Mouse (Mus musculus): Measurements from ENCODE around the gene Cdc42bpb. TPM values are rescaled to one million over a fixed set of nuclear protein-coding genes. Genes with fewer than 3 reads are reported as not detected.

The Cdc42bpb gene
- total and polyA plus RNA-seq, 3 experiments: 16.7 to 29.7 (median 25.4) TPM

DNA sequence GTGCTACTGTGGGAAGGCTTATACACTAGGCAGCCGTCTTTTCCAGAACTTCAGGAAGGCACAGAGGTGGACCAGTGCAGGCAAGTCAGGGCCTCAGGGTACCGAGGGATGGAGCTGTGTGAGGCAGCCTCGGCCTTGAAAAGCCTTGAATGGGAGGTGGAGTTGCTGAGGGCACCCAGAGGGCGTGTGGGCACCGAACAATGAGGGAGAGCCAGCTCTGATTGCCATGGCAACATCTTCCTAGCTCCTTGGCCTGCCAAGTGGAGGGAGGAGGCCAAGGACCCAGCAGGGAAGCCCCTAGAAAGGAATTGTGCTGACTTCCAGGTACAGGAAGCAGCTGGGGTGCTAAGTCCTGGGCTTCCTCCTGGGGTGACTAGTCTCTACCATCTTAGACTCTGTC lies 32.1 kb upstream of the Cdc42bpb start:
- Histone ChIP-seq H3K4me1 (ENCODE audit: control insufficient read depth in 1 of 2, insufficient read depth in 2 of 2) (peaks cover 0 to 8% of the 10 kb centered on the region in 2 experiments; a peak in 2 of 4 replicates), H3K79me2 (replicated peaks; ENCODE audit: control insufficient read depth, extremely low read depth, insufficient read depth, poor library complexity, severe bottlenecking) (no peaks in the 10 kb centered on the region), H3K4me2 (ENCODE audit: insufficient read depth, low read depth, poor library complexity, severe bottlenecking) (no peak overlapping the region), H3K9ac (ENCODE audit: insufficient read depth, low read depth) (no peak overlapping the region), H3K4me3 (replicated peaks in 1 of 3; ENCODE audit: low read depth in 2 of 3, low read length in 2 of 3, poor library complexity in 1 of 3) (no peak overlapping the region), H3K27me3 (replicated peaks) (peaks cover 38% of the 10 kb centered on the region), H3K27ac (ENCODE audit: insufficient read depth, low read depth) (no peak overlapping the region), H3K36me3 (replicated peaks in 1 of 2; ENCODE audit: control insufficient read depth in 1 of 2, insufficient read depth in 1 of 2, low read length in 1 of 2) (no peaks in the 10 kb centered on the region), H3K9me3 (replicated peaks; ENCODE audit: low read length) (no peaks in the 10 kb centered on the region)
- dilution Hi-C loops (cut with MboI; ENCODE audit: extremely low pct_ligation_motif_present, extremely low pct_unique_long_range_greater_than_20kb, low sequenced_read_pairs) (no loop called here), in situ Hi-C loops (cut with MboI; ENCODE audit: low pct_ligation_motif_present, low pct_unique_long_range_greater_than_20kb, low sequenced_read_pairs) (no loop called here)
- DNase-seq (ENCODE audit: extremely low read depth): no peak
- TF ChIP-seq E2F4 (IDR thresholded peaks at IDR 0.05; ENCODE audit: insufficient replicate concordance, low read depth, low read length): no peak
- TF ChIP-seq IRF4 (IDR thresholded peaks at IDR 0.05; ENCODE audit: low read depth, low read length): no peak
- no peak for TF ChIP-seq MEF2A (IDR thresholded peaks at IDR 0.05; ENCODE audit: borderline replicate concordance, low read depth, low read length)
- no peak for TF ChIP-seq USF2 (conservative IDR thresholded peaks at IDR 0.05; ENCODE audit: low read depth, low read length)
- TF ChIP-seq ELF1 (IDR thresholded peaks at IDR 0.05; ENCODE audit: low read depth, low read length): no peak
- TF ChIP-seq RCOR1 (conservative IDR thresholded peaks at IDR 0.05; ENCODE audit: low read depth, low read length): no peak
- TF ChIP-seq MXI1 (IDR thresholded peaks at IDR 0.05; ENCODE audit: low read depth, low read length): no peak
- TF ChIP-seq JUND (conservative IDR thresholded peaks at IDR 0.05; ENCODE audit: low read depth, low read length): no peak
- TF ChIP-seq CHD1 (IDR thresholded peaks at IDR 0.05; ENCODE audit: low read depth, low read length): no peak
- no peak for TF ChIP-seq RAD21 (IDR thresholded peaks at IDR 0.05; ENCODE audit: low read depth, low read length)

DNA sequence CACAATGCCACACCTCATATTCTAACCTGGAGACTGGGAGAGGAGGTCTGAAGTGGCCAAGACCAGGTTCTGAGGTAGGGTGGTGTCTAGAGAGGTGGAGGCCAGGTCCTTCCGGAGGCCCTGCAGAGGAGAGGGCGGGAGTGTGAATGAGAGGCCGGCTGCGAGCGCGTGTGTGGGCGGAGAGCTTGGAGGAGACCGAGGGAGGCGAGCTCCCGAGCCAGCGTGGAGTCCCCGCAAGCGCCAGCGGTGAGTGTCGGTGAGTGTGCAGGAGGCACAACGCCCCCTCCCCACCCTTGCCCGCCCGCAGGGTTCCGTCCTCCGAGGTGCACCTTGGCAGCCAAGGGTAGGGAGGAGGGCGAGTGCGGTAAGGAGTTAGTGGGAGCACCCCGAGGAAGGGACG lies 29.1 kb upstream of the Cdc42bpb start, which contains the start of gene Lbhd2:
TSS of gene Lbhd2 (plus strand) at position 188 of the 400 bp plus-strand sequence.
- H3K27me3 ChIP-seq (replicated peaks): peaks cover 34% of the 10 kb centered on the region
- no peak within 1 kb of the TSS for H3K9ac ChIP-seq (ENCODE audit: insufficient read depth, low read depth)
- H3K9me3 ChIP-seq (replicated peaks; ENCODE audit: low read length): no peaks in the 10 kb centered on the region
- H3K4me1 ChIP-seq (ENCODE audit: control insufficient read depth in 1 of 2, insufficient read depth in 2 of 2): peaks cover 0 to 1% of the 10 kb centered on the region in 2 experiments; a peak in 1 of 4 replicates
- TF ChIP-seq CHD1 (IDR thresholded peaks at IDR 0.05; ENCODE audit: low read depth, low read length): no peak
- TF ChIP-seq SMC3 (IDR thresholded peaks at IDR 0.05; ENCODE audit: low read depth, low read length): no peak
- no peak for TF ChIP-seq IRF4 (IDR thresholded peaks at IDR 0.05; ENCODE audit: low read depth, low read length)
- TF ChIP-seq BHLHE40 (IDR thresholded peaks at IDR 0.05; ENCODE audit: low read depth, low read length): no peak
- no peak for TF ChIP-seq JUN (IDR thresholded peaks at IDR 0.05; ENCODE audit: insufficient read depth, low read depth, low read length)
- TF ChIP-seq ZC3H11A (IDR thresholded peaks at IDR 0.05; ENCODE audit: low read depth, low read length): no peak
- TF ChIP-seq UBTF (IDR thresholded peaks at IDR 0.05; ENCODE audit: low read depth, low read length): no peak
- H3K4me3 ChIP-seq (replicated peaks in 1 of 3; ENCODE audit: low read depth in 2 of 3, low read length in 2 of 3, poor library complexity in 1 of 3): no peak within 1 kb of the TSS
- H3K36me3 ChIP-seq (replicated peaks in 1 of 2; ENCODE audit: control insufficient read depth in 1 of 2, insufficient read depth in 1 of 2, low read length in 1 of 2): no peaks in the 10 kb centered on the region
- no peaks in the 10 kb centered on the region for H3K79me2 ChIP-seq (replicated peaks; ENCODE audit: control insufficient read depth, extremely low read depth, insufficient read depth, poor library complexity, severe bottlenecking)
- no peak for DNase-seq (ENCODE audit: extremely low read depth)
- H3K4me2 ChIP-seq (ENCODE audit: insufficient read depth, low read depth, poor library complexity, severe bottlenecking): no peak within 1 kb of the TSS
- in situ Hi-C loops (cut with MboI; ENCODE audit: low pct_ligation_motif_present, low pct_unique_long_range_greater_than_20kb, low sequenced_read_pairs): no loop called here
- H3K27ac ChIP-seq (ENCODE audit: insufficient read depth, low read depth): no peak within 1 kb of the TSS
- dilution Hi-C loops (cut with MboI; ENCODE audit: extremely low pct_ligation_motif_present, extremely low pct_unique_long_range_greater_than_20kb, low sequenced_read_pairs): no loop called here
